Mouse (Mus musculus) layer of hippocampus, adult 8-10 months (tissue): ENCODE measurements around the gene Anks1. TPM values are rescaled to one million over a fixed set of nuclear protein-coding genes. Genes with fewer than 3 reads are reported as not detected.
A peak's percentile ranks its signal among the peaks of the same experiment; 100 is the strongest.

ENCODE experiments used
- DNase-seq, 2 experiments: peaks; one replicate each; pipeline ENCODE4 v3.0.0; 2022; ENCODE audit warnings: low spot score in 2 of 2
- total RNA-seq, 4 experiments: library from RNA; stranded (reverse); gene quantifications; 2 replicates each; pipeline ENCODE4 v1.2.4; 2022

The Anks1 gene
- total RNA-seq, 4 experiments from 2014 or later, result 40.2 to 47.4 (median 41.6) TPM

GRCm38 (mm10) chr17:28084395-28084905 lies 175.3 kb downstream of the Anks1 start:
- no peak for DNase-seq

GRCm38 (mm10) chr17:28084964-28085363 lies 175.9 kb downstream of the Anks1 start:
- DNase-seq, result peak; percentile 75 to 81

- no peak for DNase-seq
These were observed 178.3 kb downstream of the Anks1 start for GRCm38 (mm10) chr17:28087430-28087829.

- DNase-seq, result no peak
These were observed 179.6 kb downstream of the Anks1 start for GRCm38 (mm10) chr17:28088718-28089117.

- no peak for DNase-seq
These were observed 183.2 kb downstream of the Anks1 start for GRCm38 (mm10) chr17:28092297-28092696.

- DNase-seq, result no peak
These were observed 184.7 kb downstream of the Anks1 start for GRCm38 (mm10) chr17:28093837-28094236.

- no peak for DNase-seq
These were observed 187.3 kb downstream of the Anks1 start for GRCm38 (mm10) chr17:28096418-28096817.

- DNase-seq, result no peak
These were observed 188.2 kb downstream of the Anks1 start for GRCm38 (mm10) chr17:28097308-28097707.

- DNase-seq, result no peak
These were observed 190.0 kb downstream of the Anks1 start for GRCm38 (mm10) chr17:28099086-28099485.

GRCm38 (mm10) chr17:28100669-28101068 lies 191.6 kb downstream of the Anks1 start:
- no peak for DNase-seq

- DNase-seq, result no peak
These were observed 192.3 kb downstream of the Anks1 start for GRCm38 (mm10) chr17:28101284-28101887.

GRCm38 (mm10) chr17:28101902-28102319 lies 192.8 kb downstream of the Anks1 start:
- DNase-seq, result no peak

GRCm38 (mm10) chr17:28104416-28104815 lies 195.3 kb downstream of the Anks1 start:
- DNase-seq, result no peak

GRCm38 (mm10) chr17:28106352-28106751 lies 197.2 kb downstream of the Anks1 start:
- DNase-seq, result no peak

- DNase-seq, result no peak
These were observed 198.2 kb downstream of the Anks1 start for GRCm38 (mm10) chr17:28107275-28107674.

GRCm38 (mm10) chr17:28112266-28112665 lies 203.2 kb downstream of the Anks1 start:
- DNase-seq, result no peak

Other genes starting within 250 kb of the Anks1 start
- under 1 TPM in 3 of 4 experiments, not detected in 1; 0.25 to 0.63 (median 0.31) TPM for gene Spdef, start 180.4 kb upstream of the Anks1 start, total RNA-seq
- gene D17Wsu92e, start 88.7 kb upstream of the Anks1 start, total RNA-seq, result 100 to 1,000 TPM; 176 to 194 (median 184) TPM
- gene Snrpc, start 71.2 kb upstream of the Anks1 start, total RNA-seq, result 10 to 100 TPM; 39.0 to 49.8 (median 42.1) TPM
- 10 to 100 TPM; 17.5 to 20.4 (median 18.4) TPM for gene Uhrf1bp1, start 52.9 kb upstream of the Anks1 start, total RNA-seq
- gene Taf11, start 538 bp downstream of the Anks1 start, total RNA-seq, result 10 to 100 TPM; 33.2 to 40.6 (median 37.4) TPM
- 1 to 10 TPM in 1 of 4 experiments, under 1 TPM in 3; 0.97 to 2.2 (median 0.99) TPM for gene Tcp11, start 171.3 kb downstream of the Anks1 start, total RNA-seq
- gene Scube3, start 232.8 kb downstream of the Anks1 start, total RNA-seq, result 1 to 10 TPM; 1.1 to 1.3 (median 1.2) TPM